ENCODE assay signal across 25 mouse cellular contexts in the genomic region with DNA sequence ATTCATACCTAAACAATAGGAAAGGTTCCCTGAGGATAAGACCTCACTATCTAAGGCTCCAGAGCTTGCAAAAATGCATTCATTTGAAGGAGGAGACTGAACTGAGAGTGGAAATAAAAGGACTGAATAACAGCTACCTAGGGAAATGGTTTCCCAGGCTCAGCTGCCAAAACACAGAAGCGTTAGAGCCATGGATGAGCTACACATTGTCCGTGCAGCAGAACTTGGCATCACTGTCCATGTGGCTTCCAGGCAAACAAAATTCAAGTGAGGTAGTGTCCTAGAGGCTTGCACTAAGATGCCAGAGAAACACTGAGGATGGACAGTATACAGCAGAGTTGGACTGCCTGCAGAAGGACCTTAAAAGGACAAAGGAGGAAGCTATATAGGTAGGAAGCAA.
DNase-seq lines count a peak whose midpoint lies in the region; ATAC-seq and TF ChIP-seq lines count a peak whose summit lies in the region.
"Had no signal": no experiment of that assay in that cellular context is flagged by ENCODE, and none has a peak within 500 bp of the region (broad histone marks: within the 10 kb centered on the region; RNA-seq: fewer than 3 reads in every experiment).

No protein-coding gene starts in this region.

- H3K27ac ChIP-seq in hindbrain, postnatal 0 days: no peak overlapping the region
- H3K27ac ChIP-seq in hindbrain, embryonic 12.5 days: no peak overlapping the region
- 0 out of 2 replicates have a peak overlapping the region, but pooled peaks have one; percentile 12 for H3K27ac ChIP-seq in neural tube, embryonic 14.5 days (ENCODE audit: low read depth, low read length)
- H3K27ac ChIP-seq in liver, postnatal 0 days (ENCODE audit: low read depth): no peak overlapping the region
- H3K27ac ChIP-seq: forebrain, embryonic 13.5 days; heart, embryonic 13.5 days; hindbrain, embryonic 13.5 days; kidney, postnatal 0 days; left cerebral cortex, adult 2 months; liver, embryonic 15.5 days; neural tube, embryonic 12.5 days had no signal

- no peak overlapping the region for H3K9ac ChIP-seq in hindbrain, postnatal 0 days (replicated peaks; ENCODE audit: low read length)
- no peak overlapping the region for H3K9ac ChIP-seq in hindbrain, embryonic 12.5 days
- H3K9ac ChIP-seq in neural tube, embryonic 14.5 days (replicated peaks; ENCODE audit: low read depth, low read length): no peak overlapping the region
- H3K9ac ChIP-seq in liver, postnatal 0 days (replicated peaks): no peak overlapping the region
- H3K9ac ChIP-seq: forebrain, embryonic 13.5 days; heart, embryonic 13.5 days; hindbrain, embryonic 13.5 days; liver, embryonic 15.5 days; neural tube, embryonic 12.5 days had no signal

- no peak overlapping the region for H3K4me3 ChIP-seq in hindbrain, postnatal 0 days (ENCODE audit: low read length)
- no peak overlapping the region for H3K4me3 ChIP-seq in hindbrain, embryonic 12.5 days
- H3K4me3 ChIP-seq in neural tube, embryonic 14.5 days (ENCODE audit: low read depth, low read length): no peak overlapping the region
- H3K4me3 ChIP-seq in liver, postnatal 0 days (ENCODE audit: low read depth, low read length): no peak overlapping the region
- H3K4me3 ChIP-seq: forebrain, embryonic 13.5 days; heart, embryonic 13.5 days; hindbrain, embryonic 13.5 days; left cerebral cortex, adult 2 months; liver, embryonic 15.5 days; neural tube, embryonic 12.5 days had no signal

- peaks cover 1% of the 10 kb centered on the region; the same call in 1 of the 2 replicates for H3K36me3 ChIP-seq in hindbrain, postnatal 0 days (ENCODE audit: insufficient read depth, low read length)
- no peaks in the 10 kb centered on the region for H3K36me3 ChIP-seq in hindbrain, embryonic 12.5 days
- H3K36me3 ChIP-seq in neural tube, embryonic 14.5 days (ENCODE audit: control insufficient read depth, insufficient read depth, low read length): no peaks in the 10 kb centered on the region
- no peaks in the 10 kb centered on the region for H3K36me3 ChIP-seq in liver, postnatal 0 days (replicated peaks; ENCODE audit: insufficient read depth, low read length)
- H3K36me3 ChIP-seq: liver, embryonic 15.5 days; neural tube, embryonic 12.5 days had no signal

- TF ChIP-seq EP300 in liver, postnatal 0 days (IDR thresholded peaks at IDR 0.05; ENCODE audit: low read depth): no peak

- WGBS in hindbrain, postnatal 0 days: 46% methylated on average over 2 of the region's 2 CpGs
- WGBS in hindbrain, embryonic 12.5 days: 88% methylated on average over 2 of the region's 2 CpGs
- WGBS in neural tube, embryonic 14.5 days: 22% methylated on average over 2 of the region's 2 CpGs
- 84% methylated on average over 2 of the region's 2 CpGs for WGBS in liver, postnatal 0 days (ENCODE audit: insufficient replicate concordance)

- H3K9me3 ChIP-seq in hindbrain, postnatal 0 days (ENCODE audit: low read length): no peaks in the 10 kb centered on the region
- no peaks in the 10 kb centered on the region for H3K9me3 ChIP-seq in hindbrain, embryonic 12.5 days (replicated peaks)
- no peaks in the 10 kb centered on the region for H3K9me3 ChIP-seq in neural tube, embryonic 14.5 days (ENCODE audit: control insufficient read depth, low read length)
- no peaks in the 10 kb centered on the region for H3K9me3 ChIP-seq in liver, postnatal 0 days (ENCODE audit: low read length)
- H3K9me3 ChIP-seq: forebrain, embryonic 13.5 days; heart, embryonic 13.5 days; hindbrain, embryonic 13.5 days; liver, embryonic 15.5 days; neural tube, embryonic 12.5 days had no signal

- H3K4me1 ChIP-seq in hindbrain, postnatal 0 days (ENCODE audit: insufficient read depth, low read length): no peaks in the 10 kb centered on the region
- no peaks in the 10 kb centered on the region for H3K4me1 ChIP-seq in hindbrain, embryonic 12.5 days
- peaks cover 9% of the 10 kb centered on the region; the same call in 1 of the 2 replicates for H3K4me1 ChIP-seq in neural tube, embryonic 14.5 days (ENCODE audit: control insufficient read depth, insufficient read depth, low read length)
- peaks cover 8% of the 10 kb centered on the region for H3K4me1 ChIP-seq in liver, postnatal 0 days (ENCODE audit: insufficient read depth)
- H3K4me1 ChIP-seq: forebrain, embryonic 13.5 days; hindbrain, embryonic 13.5 days had no signal

- no peaks in the 10 kb centered on the region for H3K27me3 ChIP-seq in hindbrain, postnatal 0 days (ENCODE audit: insufficient read depth, low read length)
- H3K27me3 ChIP-seq in hindbrain, embryonic 12.5 days: no peaks in the 10 kb centered on the region
- H3K27me3 ChIP-seq in neural tube, embryonic 14.5 days (ENCODE audit: control insufficient read depth, insufficient read depth, low read length): no peaks in the 10 kb centered on the region
- no peaks in the 10 kb centered on the region for H3K27me3 ChIP-seq in liver, postnatal 0 days (ENCODE audit: insufficient read depth, low read length)
- H3K27me3 ChIP-seq: forebrain, embryonic 13.5 days; heart, embryonic 13.5 days; hindbrain, embryonic 13.5 days; liver, embryonic 15.5 days; neural tube, embryonic 12.5 days had no signal

- ATAC-seq in cerebellum, adult (ENCODE audit: insufficient number of reproducible peaks, low FRiP score, low TSS enrichment): no peak
- no peak for ATAC-seq in hindbrain, postnatal 0 days
- no peak for ATAC-seq in hindbrain, embryonic 12.5 days (ENCODE audit: low FRiP score)
- peak; percentile 51; the same call in 1 of the 2 replicates for ATAC-seq in neural tube, embryonic 14.5 days (ENCODE audit: low read depth)
- no peak for ATAC-seq in liver, postnatal 0 days
- ATAC-seq: activated CD4-positive, CD25-positive, alpha-beta regulatory T cell, adult 4 months; forebrain, embryonic 13.5 days had no signal

- no peak for TF ChIP-seq CTCF in hindbrain, postnatal 0 days (IDR thresholded peaks at IDR 0.05; ENCODE audit: low read depth)
- TF ChIP-seq CTCF in liver, postnatal 0 days (IDR thresholded peaks at IDR 0.05; ENCODE audit: low read depth): no peak

- no peak overlapping the region for H3K4me2 ChIP-seq in hindbrain, postnatal 0 days (ENCODE audit: low read depth, low read length)
- no peak overlapping the region for H3K4me2 ChIP-seq in hindbrain, embryonic 12.5 days (replicated peaks)
- no peak overlapping the region for H3K4me2 ChIP-seq in neural tube, embryonic 14.5 days (ENCODE audit: low read depth, low read length)
- H3K4me2 ChIP-seq in liver, postnatal 0 days (ENCODE audit: low read depth, low read length): no peak overlapping the region
- H3K4me2 ChIP-seq: forebrain, embryonic 13.5 days; heart, embryonic 13.5 days; hindbrain, embryonic 13.5 days; liver, embryonic 15.5 days; midbrain, embryonic 11.5 days; neural tube, embryonic 12.5 days had no signal

- DNase-seq in cerebellum, adult 11-12 months: peak; percentile 24
- peak; percentile 4 for DNase-seq in hindbrain, postnatal 0 days (ENCODE audit: low spot score)
- peak; percentile 20 for DNase-seq in cerebellum, adult 8-10 months
- no peak for DNase-seq in liver, postnatal 0 days
- DNase-seq in lung, postnatal 4 days: no peak
- DNase-seq: adrenal gland, postnatal 10 days; heart, adult 11 months; heart, postnatal 14 days; kidney, adult 2 months; liver; lung, postnatal 10 days; thymus, adult 18-20 months; thymus, postnatal 36 days had no signal

Comparison
In these comparisons a context has a peak if more than half of its experiments do, and no peak if none do; other contexts are left out.
1. DNase-seq: peak in cerebellum, adult 11-12 months (single experiment), hindbrain, postnatal 0 days (single experiment) and cerebellum, adult 8-10 months (single experiment); none in liver, postnatal 0 days (single experiment) and lung, postnatal 4 days (0 of 2).